Mouse (Mus musculus) stomach, postnatal 0 days (tissue): ENCODE results near the gene Elavl4.

Source experiments
- CTCF ChIP-seq: IDR thresholded peaks from 2 replicates; pipeline ENCODE4 v1.5.1; 2016; ENCODE audit warnings: antibody characterized with exemption, low read depth, mild to moderate bottlenecking, moderate library complexity
- EP300 ChIP-seq: optimal IDR thresholded peaks from 2 replicates; pipeline ENCODE3; 2016; ENCODE audit warnings: antibody characterized with exemption

DNA sequence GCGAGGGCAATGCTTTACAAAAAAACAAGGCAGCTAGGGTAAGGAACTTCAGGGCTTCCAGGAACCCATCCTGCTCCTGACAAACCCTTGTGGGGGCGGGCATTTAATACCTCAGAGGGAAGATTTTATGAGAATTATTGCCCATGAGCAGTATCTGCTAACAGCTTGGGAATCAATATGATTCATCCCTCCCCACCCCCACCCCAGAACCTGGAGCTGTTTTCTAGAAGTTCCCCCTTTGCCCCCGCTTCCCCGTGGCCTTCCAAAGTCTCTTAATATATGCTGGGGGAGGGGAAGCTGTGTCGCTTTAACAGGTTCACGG is 892 bp downstream of the Elavl4 start:
- TF ChIP-seq CTCF = no peak
- TF ChIP-seq EP300 = no peak
